ENCODE assay signal across 8 mouse cellular contexts in genomic region chr3:151293981-151294605, GRCm38 (mm10).
DNase-seq lines count a peak whose midpoint lies in the region; ATAC-seq lines count a peak whose summit lies in the region.

No protein-coding gene starts in this region.

- no peaks in the 10 kb centered on the region for H3K27me3 ChIP-seq in lung, embryonic 16.5 days (ENCODE audit: control insufficient read depth, insufficient read depth, low read depth, low read length)

- no peak overlapping the region for H3K9ac ChIP-seq in lung, embryonic 16.5 days (ENCODE audit: low read length)

- H3K27ac ChIP-seq in lung, embryonic 16.5 days (ENCODE audit: low read length): no peak overlapping the region

- no peaks in the 10 kb centered on the region for H3K36me3 ChIP-seq in lung, embryonic 16.5 days (ENCODE audit: control insufficient read depth, insufficient read depth, low read length)

- 31% methylated on average over 11 of the region's 11 CpGs for WGBS in lung, embryonic 16.5 days

- no peak overlapping the region for H3K4me3 ChIP-seq in lung, embryonic 16.5 days (ENCODE audit: low read length)

- DNase-seq in Muller cell, postnatal 12 days (ENCODE audit: inconsistent ontology term): peak; percentile 90
- DNase-seq in cerebellum, adult 18-20 months: peak; percentile 66 to 70
- peak; percentile 10 for DNase-seq in skeletal muscle tissue, adult 2 months (ENCODE audit: low read depth, low spot score)
- no peak for DNase-seq in testis, postnatal 14 days (ENCODE audit: low spot score)
- DNase-seq in layer of hippocampus, postnatal 10 days (ENCODE audit: low spot score in 2 of 2): no peak

- no peaks in the 10 kb centered on the region for H3K9me3 ChIP-seq in lung, embryonic 16.5 days (ENCODE audit: control insufficient read depth, low read length)

- peak overlapping the region; percentile 14; the same call in 1 of the 2 replicates for H3K4me2 ChIP-seq in lung, embryonic 16.5 days (ENCODE audit: low read depth, low read length)

- ATAC-seq in granulocyte monocyte progenitor cell, adult 5-6 weeks (replicated peaks; ENCODE audit: poor library complexity, severe bottlenecking): peak; percentile 80
- peak; percentile 44 for ATAC-seq in inflammation-experienced regulatory T-cells, adult 6 months
- ATAC-seq in lung, embryonic 16.5 days (ENCODE audit: low read depth): peak; percentile 71

- H3K4me1 ChIP-seq in lung, embryonic 16.5 days (replicated peaks; ENCODE audit: control insufficient read depth, insufficient read depth, low read length): no peaks in the 10 kb centered on the region

Comparison
In these comparisons a context has a peak if more than half of its experiments do, and no peak if none do; other contexts are left out.
1. DNase-seq: peak in Muller cell, postnatal 12 days (single experiment), cerebellum, adult 18-20 months (2 of 2) and skeletal muscle tissue, adult 2 months (single experiment); none in testis, postnatal 14 days (single experiment) and layer of hippocampus, postnatal 10 days (0 of 2).
2. Peak in every context shown above with its lines, with median percentiles within 50 percentile points of each other: ATAC-seq.